Mouse (Mus musculus) brain, embryonic 14.5 days (tissue): ENCODE measurements at regions not wholly inside any gene's neighbourhood (a gene's known extent, or its start where the extent isn't known, plus 50 kb on each side); places are given as distances from the start of the nearest gene placed in this dataset.
A peak's percentile ranks its signal among the peaks of the same experiment; 100 is the strongest.

Experiments
- DNase-seq: peaks from one replicate; pipeline ENCODE4 v3.0.0-alpha.2; 2011; ENCODE audit warnings: low read depth
- CTCF ChIP-seq: fragments of 200-500 bp; IDR thresholded peaks from 2 replicates; pipeline ENCODE4 v1.5.1; 2012; ENCODE audit warnings: inconsistent platforms, mild to moderate bottlenecking, moderate library complexity, borderline replicate concordance; ENCODE audit not compliant: insufficient read depth, insufficient read length; ENCODE audit errors: extremely low read depth
- POLR2A ChIP-seq: fragments of 200-500 bp; IDR thresholded peaks from 2 replicates; pipeline ENCODE4 v1.6.1; 2012; ENCODE audit warnings: mild to moderate bottlenecking, inconsistent platforms, borderline replicate concordance; ENCODE audit not compliant: poor library complexity, insufficient read depth, insufficient read length, severe bottlenecking; ENCODE audit errors: extremely low read depth

GRCm38 (mm10) chr16:55734301-55734700 lies 104.4 kb downstream of the Nfkbiz start:
- DNase-seq, result no peak
- no peak for TF ChIP-seq CTCF
- TF ChIP-seq POLR2A, result no peak

- peak; percentile 13 for DNase-seq
- TF ChIP-seq CTCF, result no peak
- TF ChIP-seq POLR2A, result no peak
Measured at GRCm38 (mm10) chr16:55733751-55734150, 104.9 kb downstream of the Nfkbiz start.

- TF ChIP-seq POLR2A, result no peak
- no peak for TF ChIP-seq CTCF
- DNase-seq, result no peak
Measured at GRCm38 (mm10) chr16:55731003-55731402, 107.7 kb downstream of the Nfkbiz start.

- TF ChIP-seq CTCF, result no peak
- no peak for TF ChIP-seq POLR2A
- DNase-seq, result no peak
Measured at GRCm38 (mm10) chr16:55726538-55726937, 112.2 kb downstream of the Nfkbiz start.

- TF ChIP-seq CTCF (no peak), POLR2A (no peak)
- no peak for DNase-seq
Measured at GRCm38 (mm10) chr16:55720430-55720829, 118.3 kb downstream of the Nfkbiz start.

GRCm38 (mm10) chr16:55710017-55710416 lies 128.7 kb downstream of the Nfkbiz start:
- peak; percentile 24 for DNase-seq
- TF ChIP-seq CTCF, result no peak
- no peak for TF ChIP-seq POLR2A

GRCm38 (mm10) chr16:55706502-55706901 lies 132.2 kb downstream of the Nfkbiz start:
- TF ChIP-seq POLR2A, result no peak
- no peak for TF ChIP-seq CTCF
- DNase-seq, result no peak

- DNase-seq, result no peak
- no peak for TF ChIP-seq POLR2A
- TF ChIP-seq CTCF, result no peak
Measured at GRCm38 (mm10) chr16:55698489-55698892, 140.2 kb downstream of the Nfkbiz start.

- DNase-seq, result no peak
- no peak for TF ChIP-seq POLR2A
- no peak for TF ChIP-seq CTCF
Measured at GRCm38 (mm10) chr16:55691069-55691468, 147.6 kb downstream of the Nfkbiz start.

GRCm38 (mm10) chr16:55663946-55664345 lies 174.8 kb downstream of the Nfkbiz start:
- TF ChIP-seq CTCF, result no peak
- TF ChIP-seq POLR2A, result no peak

GRCm38 (mm10) chr16:55636667-55637450 lies 201.8 kb downstream of the Nfkbiz start:
- no peak for DNase-seq
- TF ChIP-seq CTCF (no peak), POLR2A (no peak)

More at GRCm38 (mm10) chr16:55663946-55664345, 174.8 kb downstream of the Nfkbiz start:
- no peak for DNase-seq

- no peak for DNase-seq
Measured at GRCm38 (mm10) chr16:55636224-55636623, 202.5 kb downstream of the Nfkbiz start.

More at GRCm38 (mm10) chr16:55636224-55636623, 202.5 kb downstream of the Nfkbiz start:
- TF ChIP-seq POLR2A (no peak), CTCF (no peak)
